Mouse (Mus musculus) bone marrow, adult 2 months (tissue): ENCODE measurements around the gene Olfr1214.

Experiments used
- CTCF ChIP-seq: fragments of 200-500 bp; IDR thresholded peaks from 2 replicates; pipeline ENCODE4 v1.5.1; 2011; ENCODE audit warnings: low read length, control low read depth; ENCODE audit not compliant: control insufficient read depth, insufficient read depth
- POLR2A ChIP-seq: fragments of 200-500 bp; IDR thresholded peaks from 2 replicates; pipeline ENCODE4 v1.6.1; 2011; ENCODE audit warnings: low read depth, mild to moderate bottlenecking, control low read depth, low read length, borderline replicate concordance; ENCODE audit not compliant: control insufficient read depth

DNA sequence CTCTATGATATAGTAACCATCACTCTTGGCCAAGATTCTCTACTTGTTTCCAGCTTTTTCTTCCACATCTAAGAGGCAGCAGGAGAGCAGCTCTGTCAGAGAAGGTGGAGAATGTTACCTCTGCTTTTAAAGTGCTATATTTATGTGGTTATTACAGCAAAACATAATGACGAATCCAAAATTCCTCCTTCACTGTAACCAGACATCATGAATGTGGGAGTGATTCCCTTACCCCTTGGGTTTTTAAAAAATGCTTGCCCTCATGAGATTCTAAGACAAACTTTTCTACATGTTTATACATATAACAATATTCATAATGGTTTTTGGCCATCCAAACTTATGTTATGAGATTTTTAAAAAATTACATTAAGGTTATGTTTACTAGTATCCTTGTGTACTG lies at the start of gene Olfr1214:
- TF ChIP-seq CTCF: no peak
- TF ChIP-seq POLR2A: no peak
